Mouse (Mus musculus): ENCODE results near the gene Misp. TPM values are rescaled to one million over a fixed set of nuclear protein-coding genes. Genes with fewer than 3 reads are reported as not detected.

Gene Misp
- polyA plus RNA-seq, 1 experiment from 2014 or later: 7.8 TPM

DNA sequence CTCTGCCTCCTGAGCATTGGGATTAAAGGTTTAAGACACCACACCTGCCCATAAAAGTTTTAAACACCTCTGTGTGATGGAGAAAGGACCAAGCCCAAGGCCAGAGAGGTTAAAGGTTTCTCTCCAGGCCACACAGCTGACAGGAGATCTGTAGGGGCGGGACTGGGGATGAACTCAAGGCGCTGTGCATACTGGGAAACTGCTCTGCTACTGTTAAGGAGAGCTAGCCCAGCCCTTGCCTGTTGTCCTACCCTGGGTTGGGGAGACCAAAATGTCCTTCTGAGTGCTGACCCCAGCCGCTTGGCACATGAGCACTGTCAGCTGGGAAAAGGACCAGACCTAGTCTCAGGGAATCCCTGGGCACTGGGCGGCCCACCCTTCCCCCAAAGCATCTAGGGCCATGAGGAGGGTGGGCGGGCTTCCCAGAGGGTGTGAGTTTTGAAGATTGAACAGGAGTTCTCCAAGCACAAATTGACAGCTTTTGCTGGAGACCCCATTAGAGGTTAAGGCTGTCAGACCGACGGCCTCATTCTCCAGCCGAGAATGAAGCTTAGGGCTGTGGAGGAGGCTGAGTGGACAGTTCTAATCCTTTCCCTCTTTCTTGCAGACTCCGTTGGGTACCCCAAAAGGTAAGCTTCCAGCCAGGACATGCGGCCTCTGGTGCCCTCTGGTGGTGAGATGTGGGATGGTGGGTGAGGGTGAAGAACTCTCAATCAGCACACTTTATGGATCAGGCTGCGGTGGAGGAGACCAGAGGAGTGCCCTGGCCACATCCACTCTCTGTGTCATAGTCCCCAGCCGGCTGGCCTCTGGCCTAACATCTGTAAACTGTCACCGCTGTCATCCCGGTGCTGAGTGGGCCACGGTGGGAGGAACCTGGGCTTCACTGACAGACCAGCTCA lies 8.8 kb upstream of the Misp start:
- peaks cover 49% of the 10 kb centered on the region for H3K36me3 ChIP-seq
- no peak for ATAC-seq (ENCODE audit: insufficient number of reproducible peaks, low FRiP score, low TSS enrichment, low read depth)

DNA sequence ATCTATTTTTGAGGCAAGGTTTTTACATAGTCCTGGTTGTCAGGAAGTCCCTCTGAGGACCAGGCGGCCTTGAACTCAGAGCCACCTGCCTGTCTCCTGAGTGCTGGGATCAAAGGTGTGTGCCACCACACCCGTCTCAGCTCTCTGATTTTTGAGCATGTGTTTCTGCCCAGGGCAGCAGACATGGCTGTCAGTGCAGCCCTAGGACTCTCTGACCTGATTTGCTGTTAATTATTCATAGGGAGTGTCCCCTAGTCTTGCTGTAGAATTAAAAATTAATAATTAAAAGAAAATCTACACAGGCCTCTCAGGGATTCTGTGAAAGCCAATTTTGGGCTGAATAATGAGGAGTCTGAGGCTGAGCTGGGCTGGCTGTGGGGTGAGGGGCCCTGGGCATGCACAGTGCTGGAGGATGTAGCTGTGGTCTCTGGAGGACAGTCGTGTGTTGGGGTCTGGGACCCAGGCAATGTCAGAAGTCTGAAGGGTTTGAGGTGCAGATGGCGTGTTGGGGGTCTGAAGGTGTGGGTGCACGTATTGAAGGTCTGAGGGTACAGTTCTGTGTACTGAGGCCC lies 6.4 kb upstream of the Misp start:
- H3K9me3 ChIP-seq (replicated peaks): no peaks in the 10 kb centered on the region
- peaks cover 44% of the 10 kb centered on the region for H3K36me3 ChIP-seq
- H3K9ac ChIP-seq: no peak overlapping the region
- no peaks in the 10 kb centered on the region for H3K27me3 ChIP-seq
- no peak overlapping the region for H3K4me3 ChIP-seq (replicated peaks)
- 82% methylated on average over 5 of the region's 5 CpGs for WGBS
- no peak overlapping the region for H3K27ac ChIP-seq (replicated peaks)
- ATAC-seq (ENCODE audit: insufficient number of reproducible peaks, low FRiP score, low TSS enrichment, low read depth): no peak
- peaks cover 7% of the 10 kb centered on the region for H3K4me1 ChIP-seq
- H3K4me2 ChIP-seq (replicated peaks): no peak overlapping the region

More for the DNA sequence above, 8.8 kb upstream of the Misp start:
- Histone ChIP-seq H3K27me3 (no peaks in the 10 kb centered on the region), H3K4me2 (replicated peaks) (no peak overlapping the region), H3K9ac (no peak overlapping the region), H3K4me1 (peaks cover 1% of the 10 kb centered on the region; the same call in 1 of the 2 replicates), H3K9me3 (replicated peaks) (no peaks in the 10 kb centered on the region), H3K27ac (replicated peaks) (no peak overlapping the region), H3K4me3 (replicated peaks) (no peak overlapping the region)
- WGBS: 33% methylated on average over 15 of the region's 15 CpGs

GRCm38 (mm10) chr10:79815671-79816494 lies 4.9 kb upstream of the Misp start:
- Histone ChIP-seq H3K9ac (no peak overlapping the region), H3K4me3 (replicated peaks) (no peak overlapping the region), H3K27ac (replicated peaks) (no peak overlapping the region), H3K9me3 (replicated peaks) (no peaks in the 10 kb centered on the region), H3K4me2 (replicated peaks) (no peak overlapping the region), H3K36me3 (peaks cover 46% of the 10 kb centered on the region), H3K27me3 (no peaks in the 10 kb centered on the region), H3K4me1 (peaks cover 7% of the 10 kb centered on the region)
- WGBS: 86% methylated on average over 12 of the region's 12 CpGs
- no peak for ATAC-seq (ENCODE audit: insufficient number of reproducible peaks, low FRiP score, low TSS enrichment, low read depth)

- no peak for ATAC-seq (ENCODE audit: insufficient number of reproducible peaks, low FRiP score, low TSS enrichment, low read depth)
- Histone ChIP-seq H3K9me3 (replicated peaks) (no peaks in the 10 kb centered on the region), H3K4me2 (replicated peaks) (no peak overlapping the region), H3K9ac (no peak overlapping the region), H3K27ac (replicated peaks) (0 out of 2 replicates have a peak overlapping the region, but pooled peaks have one; percentile 19), H3K4me1 (peaks cover 16% of the 10 kb centered on the region), H3K4me3 (replicated peaks) (no peak overlapping the region), H3K36me3 (peaks cover 39% of the 10 kb centered on the region), H3K27me3 (no peaks in the 10 kb centered on the region)
- WGBS: 75% methylated on average over 2 of the region's 2 CpGs
Observed at GRCm38 (mm10) chr10:79817111-79817510, 3.7 kb upstream of the Misp start.

GRCm38 (mm10) chr10:79818225-79818624 lies 2.6 kb upstream of the Misp start:
- Histone ChIP-seq H3K36me3 (peaks cover 39% of the 10 kb centered on the region), H3K27ac (replicated peaks) (peak overlapping the region; percentile 63; the same call in 1 of the 2 replicates), H3K4me3 (replicated peaks) (no peak overlapping the region), H3K9me3 (replicated peaks) (no peaks in the 10 kb centered on the region), H3K27me3 (no peaks in the 10 kb centered on the region), H3K9ac (no peak overlapping the region), H3K4me2 (replicated peaks) (no peak overlapping the region), H3K4me1 (peaks cover 22% of the 10 kb centered on the region)
- 56% methylated on average over 4 of the region's 4 CpGs for WGBS
- peak; percentile 36; the same call in 1 of the 2 replicates for ATAC-seq (ENCODE audit: insufficient number of reproducible peaks, low FRiP score, low TSS enrichment, low read depth)

DNA sequence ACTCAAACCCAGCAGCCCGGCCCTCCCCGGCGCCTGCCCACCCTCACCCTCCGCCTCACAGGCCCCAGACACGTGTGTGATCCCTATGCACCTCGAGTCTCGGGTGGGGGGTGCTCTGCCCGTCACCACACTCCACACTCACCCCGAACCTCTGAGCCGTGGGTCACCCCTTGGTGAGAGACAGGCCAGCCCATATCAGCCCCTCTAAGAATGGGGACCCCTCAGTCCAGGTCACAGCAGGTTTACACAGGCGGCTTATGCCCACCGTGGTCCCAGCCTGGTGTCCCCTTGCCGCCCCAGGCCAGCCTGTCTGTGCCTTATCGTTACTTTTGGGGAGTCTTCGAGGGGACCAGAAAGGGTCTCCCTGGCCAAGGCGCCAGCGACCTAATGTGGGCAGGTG lies 1.2 kb upstream of the Misp start:
- no peak for ATAC-seq (ENCODE audit: insufficient number of reproducible peaks, low FRiP score, low TSS enrichment, low read depth)
- no peak overlapping the region for H3K4me3 ChIP-seq (replicated peaks)
- 92% methylated on average over 17 of the region's 17 CpGs for WGBS
- H3K27me3 ChIP-seq: no peaks in the 10 kb centered on the region
- H3K27ac ChIP-seq (replicated peaks): no peak overlapping the region
- H3K36me3 ChIP-seq: peaks cover 39% of the 10 kb centered on the region
- peaks cover 22% of the 10 kb centered on the region for H3K4me1 ChIP-seq
- H3K9ac ChIP-seq: no peak overlapping the region
- no peak overlapping the region for H3K4me2 ChIP-seq (replicated peaks)
- no peaks in the 10 kb centered on the region for H3K9me3 ChIP-seq (replicated peaks)

GRCm38 (mm10) chr10:79820277-79820676 lies 512 bp upstream of the Misp start:
- no peak for ATAC-seq (ENCODE audit: insufficient number of reproducible peaks, low FRiP score, low TSS enrichment, low read depth)
- Histone ChIP-seq H3K27ac (replicated peaks) (no peak overlapping the region), H3K4me2 (replicated peaks) (no peak overlapping the region), H3K27me3 (no peaks in the 10 kb centered on the region), H3K9ac (no peak overlapping the region), H3K4me3 (replicated peaks) (no peak overlapping the region), H3K4me1 (peaks cover 22% of the 10 kb centered on the region), H3K36me3 (peaks cover 33% of the 10 kb centered on the region), H3K9me3 (replicated peaks) (no peaks in the 10 kb centered on the region)
- 82% methylated on average over 8 of the region's 8 CpGs for WGBS

DNA sequence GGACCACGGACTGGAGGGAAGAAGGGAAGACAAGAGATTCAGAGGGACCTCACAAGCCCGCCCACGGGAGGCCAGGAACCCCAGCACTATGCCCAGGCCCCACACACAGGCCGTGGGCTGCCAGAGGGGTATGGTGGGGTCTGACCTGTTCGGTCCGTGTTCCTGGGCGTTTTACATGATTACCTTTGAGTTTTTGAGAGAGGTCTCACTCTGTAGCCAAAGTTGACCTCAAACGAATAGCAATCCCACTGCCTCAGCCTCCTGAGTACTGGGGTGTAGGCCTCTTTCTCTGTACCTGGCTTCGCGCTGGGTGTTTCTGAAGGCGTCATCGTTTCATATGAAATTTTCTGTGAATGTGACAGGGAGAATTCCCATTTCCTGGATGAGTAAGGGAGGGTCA lies 942 bp downstream of the Misp start:
- ATAC-seq (ENCODE audit: insufficient number of reproducible peaks, low FRiP score, low TSS enrichment, low read depth): no peak
- Histone ChIP-seq H3K36me3 (peaks cover 21% of the 10 kb centered on the region), H3K27me3 (no peaks in the 10 kb centered on the region), H3K9me3 (replicated peaks) (no peaks in the 10 kb centered on the region), H3K27ac (replicated peaks) (0 out of 2 replicates have a peak overlapping the region, but pooled peaks have one; percentile 58), H3K4me2 (replicated peaks) (no peak overlapping the region), H3K4me1 (peaks cover 22% of the 10 kb centered on the region), H3K9ac (no peak overlapping the region), H3K4me3 (replicated peaks) (no peak overlapping the region)
- 81% methylated on average over 12 of the region's 12 CpGs for WGBS

DNA sequence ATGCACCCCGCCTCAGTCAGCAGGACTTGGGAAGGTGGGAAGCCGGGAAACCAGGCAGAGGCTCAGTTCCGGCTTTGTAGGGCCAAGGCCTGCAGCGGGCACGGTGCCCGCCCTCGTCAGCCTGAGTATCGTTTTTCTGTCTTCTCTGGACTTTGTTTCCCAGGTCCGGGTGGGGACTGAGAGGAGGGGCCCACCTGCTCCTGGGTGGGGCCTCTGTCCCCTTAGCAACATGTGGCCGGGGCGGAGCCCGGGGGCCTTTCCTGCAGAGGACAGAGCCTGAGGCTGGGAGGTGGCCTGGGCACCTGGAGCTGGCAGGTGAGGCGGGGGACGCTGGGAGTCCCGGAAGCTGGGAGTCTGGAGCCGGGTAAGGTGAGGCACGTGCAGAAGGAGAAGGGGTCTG lies 1.6 kb downstream of the Misp start:
- 0 out of 2 replicates have a peak overlapping the region, but pooled peaks have one; percentile 2 for H3K4me3 ChIP-seq (replicated peaks)
- H3K27ac ChIP-seq (replicated peaks): peak overlapping the region; percentile 58; the same call in 1 of the 2 replicates
- H3K36me3 ChIP-seq: peaks cover 17% of the 10 kb centered on the region
- H3K9me3 ChIP-seq (replicated peaks): no peaks in the 10 kb centered on the region
- H3K9ac ChIP-seq: no peak overlapping the region
- ATAC-seq (ENCODE audit: insufficient number of reproducible peaks, low FRiP score, low TSS enrichment, low read depth): no peak; the same call in 1 of the 2 replicates
- WGBS: 23% methylated on average over 17 of the region's 17 CpGs
- H3K27me3 ChIP-seq: no peaks in the 10 kb centered on the region
- peak overlapping the region; percentile 41 for H3K4me2 ChIP-seq (replicated peaks)
- H3K4me1 ChIP-seq: peaks cover 22% of the 10 kb centered on the region

- Histone ChIP-seq H3K4me1 (peaks cover 19% of the 10 kb centered on the region), H3K9me3 (replicated peaks) (no peaks in the 10 kb centered on the region), H3K9ac (no peak overlapping the region), H3K27ac (replicated peaks) (no peak overlapping the region), H3K4me3 (replicated peaks) (no peak overlapping the region), H3K27me3 (no peaks in the 10 kb centered on the region), H3K4me2 (replicated peaks) (no peak overlapping the region), H3K36me3 (peaks cover 17% of the 10 kb centered on the region)
- WGBS: 56% methylated on average over 6 of the region's 6 CpGs
- ATAC-seq (ENCODE audit: insufficient number of reproducible peaks, low FRiP score, low TSS enrichment, low read depth): no peak
Observed at GRCm38 (mm10) chr10:79823011-79823410, 2.2 kb downstream of the Misp start.

DNA sequence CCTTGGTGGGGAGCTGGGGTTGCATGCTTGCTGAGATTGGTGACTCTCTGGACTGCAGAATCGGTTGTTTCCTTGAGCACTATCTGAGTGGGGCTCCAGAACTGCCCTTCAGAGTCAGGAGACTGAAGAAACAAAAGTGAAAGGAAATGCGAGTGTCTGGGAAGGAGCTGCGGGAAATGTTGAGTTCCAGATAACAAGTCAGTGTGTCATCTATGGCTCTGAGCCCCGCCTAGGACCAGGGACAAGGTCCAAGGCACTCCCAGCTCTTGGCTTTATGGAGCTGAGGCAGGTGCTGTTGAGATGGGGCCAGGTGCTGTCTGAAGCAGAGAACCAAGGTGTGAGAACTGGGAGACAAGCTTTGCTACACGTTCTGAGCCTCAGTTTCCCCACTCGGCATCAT lies 3.6 kb downstream of the Misp start:
- no peaks in the 10 kb centered on the region for H3K27me3 ChIP-seq
- no peak for ATAC-seq (ENCODE audit: insufficient number of reproducible peaks, low FRiP score, low TSS enrichment, low read depth)
- H3K9me3 ChIP-seq (replicated peaks): no peaks in the 10 kb centered on the region
- no peak overlapping the region for H3K27ac ChIP-seq (replicated peaks)
- H3K4me1 ChIP-seq: peaks cover 15% of the 10 kb centered on the region
- WGBS: 64% methylated on average over 6 of the region's 6 CpGs
- H3K4me2 ChIP-seq (replicated peaks): no peak overlapping the region
- no peak overlapping the region for H3K4me3 ChIP-seq (replicated peaks)
- H3K9ac ChIP-seq: no peak overlapping the region
- peaks cover 11% of the 10 kb centered on the region for H3K36me3 ChIP-seq

Measured in embryonic facial prominence, embryonic 15.5 days (tissue).